Comparison of ENCODE assay signal across 20 mouse cellular contexts in genomic region chr9:22677132-22677829, GRCm38 (mm10).
A peak's percentile ranks its signal among the peaks of the same experiment; 100 is the strongest.
DNase-seq lines count a peak whose midpoint lies in the region; ATAC-seq and TF ChIP-seq lines count a peak whose summit lies in the region.
"Had no signal": no experiment of that assay in that cellular context is flagged by ENCODE, and none has a peak within 500 bp of the region (broad histone marks: within the 10 kb centered on the region; RNA-seq: fewer than 3 reads in every experiment).

No protein-coding gene starts in this region.

- no peaks in the 10 kb centered on the region for H3K79me2 ChIP-seq in MEL (ENCODE audit: control insufficient read depth, insufficient read depth, low read length, poor library complexity)

- peak; percentile 75 for ATAC-seq in intestine, embryonic 15.5 days
- ATAC-seq in intestine, postnatal 0 days, result peak; percentile 77
- ATAC-seq: activated CD4-positive, CD25-positive, alpha-beta regulatory T cell, adult 4 months; Patski had no signal

- H3K27me3 ChIP-seq in MEL (ENCODE audit: control insufficient read depth in 1 of 2, insufficient read depth in 2 of 2, low read length in 2 of 2), result no peaks in the 10 kb centered on the region
- no peaks in the 10 kb centered on the region for H3K27me3 ChIP-seq in intestine, embryonic 15.5 days (replicated peaks)
- no peaks in the 10 kb centered on the region for H3K27me3 ChIP-seq in intestine, postnatal 0 days (replicated peaks; ENCODE audit: control insufficient read depth, insufficient read depth, low read length)
- H3K27me3 ChIP-seq: embryonic facial prominence, embryonic 13.5 days; embryonic facial prominence, embryonic 15.5 days; forebrain, embryonic 12.5 days; Patski had no signal

- H3K9ac ChIP-seq in MEL (ENCODE audit: control insufficient read depth, low read depth, low read length, poor library complexity, severe bottlenecking), result no peak overlapping the region
- no peak overlapping the region for H3K9ac ChIP-seq in intestine, embryonic 15.5 days
- H3K9ac ChIP-seq in intestine, postnatal 0 days (ENCODE audit: low read depth, low read length), result no peak overlapping the region
- H3K9ac ChIP-seq: embryonic facial prominence, embryonic 13.5 days; embryonic facial prominence, embryonic 15.5 days; forebrain, embryonic 12.5 days had no signal

- no peak overlapping the region for H3K4me2 ChIP-seq in intestine, embryonic 15.5 days (replicated peaks)
- H3K4me2 ChIP-seq in intestine, postnatal 0 days (replicated peaks; ENCODE audit: low read depth), result no peak overlapping the region
- H3K4me2 ChIP-seq: embryonic facial prominence, embryonic 13.5 days; embryonic facial prominence, embryonic 15.5 days; forebrain, embryonic 12.5 days had no signal

- peaks cover 17 to 23% of the 10 kb centered on the region in 2 experiments for H3K4me1 ChIP-seq in MEL (ENCODE audit: control insufficient read depth in 1 of 2, insufficient read depth in 2 of 2, low read length in 2 of 2)
- H3K4me1 ChIP-seq in intestine, embryonic 15.5 days (replicated peaks), result 0 out of 2 replicates have a peak, but pooled peaks cover 2% of the 10 kb centered on the region
- no peaks in the 10 kb centered on the region for H3K4me1 ChIP-seq in intestine, postnatal 0 days (replicated peaks; ENCODE audit: control insufficient read depth, insufficient read depth, low read length)
- H3K4me1 ChIP-seq: embryonic facial prominence, embryonic 15.5 days; forebrain, embryonic 12.5 days had no signal

- TF ChIP-seq CTCF in MEL (IDR thresholded peaks at IDR 0.05 in 2 of 3, conservative IDR thresholded peaks at IDR 0.05 in 1 of 3; ENCODE audit: control insufficient read depth in 1 of 3, insufficient read depth in 1 of 3, low read depth in 2 of 3, low read length in 3 of 3, poor library complexity in 1 of 3, severe bottlenecking in 1 of 3), result no peak
- TF ChIP-seq CTCF in intestine, postnatal 0 days (IDR thresholded peaks at IDR 0.05; ENCODE audit: low read depth), result no peak

- H3K9me3 ChIP-seq in MEL (replicated peaks; ENCODE audit: insufficient read depth, low read length), result no peaks in the 10 kb centered on the region
- H3K9me3 ChIP-seq in intestine, embryonic 15.5 days, result no peaks in the 10 kb centered on the region
- no peaks in the 10 kb centered on the region for H3K9me3 ChIP-seq in intestine, postnatal 0 days (ENCODE audit: control insufficient read depth)
- H3K9me3 ChIP-seq: embryonic facial prominence, embryonic 13.5 days; embryonic facial prominence, embryonic 15.5 days; forebrain, embryonic 10.5 days; forebrain, embryonic 12.5 days had no signal

- no peak for DNase-seq in MEL (ENCODE audit: low read depth, low spot score)
- no peak for DNase-seq in cerebellum, postnatal 25 days
- DNase-seq in yolk sac, embryonic 10.5 days (ENCODE audit: low spot score), result no peak
- DNase-seq: adrenal gland, adult 8-10 months; adrenal gland, postnatal 14 days; adrenal gland, postnatal 36 days; cerebellum, adult 11-12 months; cerebellum, adult 2 months; cerebellum, adult 9-10 months; cerebellum, postnatal 36 days; embryo, embryonic 11 days had no signal

- no peak overlapping the region for H3K4me3 ChIP-seq in MEL (ENCODE audit: control insufficient read depth in 1 of 2, insufficient read depth in 1 of 2, low read depth in 2 of 2, low read length in 2 of 2)
- no peak overlapping the region for H3K4me3 ChIP-seq in intestine, embryonic 15.5 days (replicated peaks)
- no peak overlapping the region for H3K4me3 ChIP-seq in intestine, postnatal 0 days (ENCODE audit: low read depth, low read length)
- H3K4me3 ChIP-seq: embryonic facial prominence, embryonic 13.5 days; embryonic facial prominence, embryonic 15.5 days; erythroblast, embryonic 14.5 days; forebrain, embryonic 10.5 days; forebrain, embryonic 12.5 days had no signal

- TF ChIP-seq EP300 in MEL (IDR thresholded peaks at IDR 0.05; ENCODE audit: low read depth in 1 of 2, low read length in 2 of 2), result peak; percentile 41; a peak in 3 of 4 replicates

- H3K27ac ChIP-seq in MEL (ENCODE audit: control insufficient read depth, low read depth, low read length), result no peak overlapping the region
- H3K27ac ChIP-seq in intestine, embryonic 15.5 days, result no peak overlapping the region
- H3K27ac ChIP-seq in intestine, postnatal 0 days (ENCODE audit: low read depth, low read length), result no peak overlapping the region
- H3K27ac ChIP-seq: embryonic facial prominence, embryonic 13.5 days; embryonic facial prominence, embryonic 15.5 days; forebrain, embryonic 10.5 days; forebrain, embryonic 12.5 days had no signal

- no peak for TF ChIP-seq RAD21 in MEL (IDR thresholded peaks at IDR 0.05; ENCODE audit: low read depth, low read length)

- 80% methylated on average over 7 of the region's 7 CpGs for WGBS in intestine, embryonic 15.5 days
- WGBS in intestine, postnatal 0 days, result 66% methylated on average over 7 of the region's 7 CpGs

- no peak for TF ChIP-seq POLR2A in MEL (IDR thresholded peaks at IDR 0.05; ENCODE audit: control insufficient read depth in 1 of 2, insufficient read depth in 1 of 2, low read depth in 1 of 2, low read length in 2 of 2, poor library complexity in 1 of 2)

- H3K36me3 ChIP-seq in MEL (ENCODE audit: control insufficient read depth in 1 of 2, insufficient read depth in 2 of 2, low read length in 2 of 2), result peaks cover 0 to 20% of the 10 kb centered on the region in 2 experiments; a peak in 2 of 4 replicates
- H3K36me3 ChIP-seq in intestine, embryonic 15.5 days, result no peaks in the 10 kb centered on the region
- H3K36me3 ChIP-seq in intestine, postnatal 0 days (ENCODE audit: control insufficient read depth, insufficient read depth), result no peaks in the 10 kb centered on the region
- H3K36me3 ChIP-seq: embryonic facial prominence, embryonic 13.5 days; embryonic facial prominence, embryonic 15.5 days; forebrain, embryonic 10.5 days; forebrain, embryonic 12.5 days had no signal

TF ChIP-seq in MEL, 35 proteins besides CTCF, POLR2A, EP300 and RAD21:
- TF ChIP-seq BHLHE40 (IDR thresholded peaks at IDR 0.05; ENCODE audit: borderline replicate concordance, low read depth, low read length) (0 out of 2 replicates have a peak, but pooled peaks have one; percentile 9), ZKSCAN1 (IDR thresholded peaks at IDR 0.05; ENCODE audit: low read depth, low read length) (no peak), ETS1 (IDR thresholded peaks at IDR 0.05; ENCODE audit: low read depth, low read length) (no peak), GATA1 (IDR thresholded peaks at IDR 0.05; ENCODE audit: low read depth, low read length) (0 out of 2 replicates have a peak, but pooled peaks have one; percentile 15), UBTF (IDR thresholded peaks at IDR 0.05; ENCODE audit: borderline replicate concordance, insufficient read depth, low read depth, low read length) (no peak), JUND (IDR thresholded peaks at IDR 0.05; ENCODE audit: low read depth, low read length) (peak; percentile 97), SMC3 (IDR thresholded peaks at IDR 0.05; ENCODE audit: low read depth, low read length) (no peak), POLR2AphosphoS2 (IDR thresholded peaks at IDR 0.05; ENCODE audit: low read length) (no peak), RCOR1 (IDR thresholded peaks at IDR 0.05; ENCODE audit: low read depth, low read length) (0 out of 2 replicates have a peak, but pooled peaks have one; percentile 13), TAL1 (IDR thresholded peaks at IDR 0.05; ENCODE audit: low read length) (no peak), MAFK (IDR thresholded peaks at IDR 0.05; ENCODE audit: borderline replicate concordance, low read depth, low read length) (no peak), ELF1 (IDR thresholded peaks at IDR 0.05; ENCODE audit: low read depth, low read length) (no peak), KAT2A (conservative IDR thresholded peaks at IDR 0.05; ENCODE audit: low read depth, low read length) (no peak), MAZ (IDR thresholded peaks at IDR 0.05; ENCODE audit: low read depth, low read length) (no peak), MAX (IDR thresholded peaks at IDR 0.05; ENCODE audit: low read length) (no peak), USF2 (IDR thresholded peaks at IDR 0.05; ENCODE audit: borderline replicate concordance in 1 of 2, insufficient read depth in 1 of 2, low read depth in 1 of 2, low read length in 2 of 2) (no peak), USF1 (IDR thresholded peaks at IDR 0.05; ENCODE audit: low read depth, low read length) (no peak), ZMIZ1 (IDR thresholded peaks at IDR 0.05; ENCODE audit: low read depth, low read length) (no peak), TCF12 (IDR thresholded peaks at IDR 0.05; ENCODE audit: low read depth, low read length) (peak; percentile 42; the same call in 1 of the 2 replicates), MYC (IDR thresholded peaks at IDR 0.05; ENCODE audit: low read depth, low read length) (no peak), ZNF384 (IDR thresholded peaks at IDR 0.05; ENCODE audit: low read depth, low read length) (no peak), CHD1 (IDR thresholded peaks at IDR 0.05; ENCODE audit: low read depth, low read length) (no peak), TBP (IDR thresholded peaks at IDR 0.05; ENCODE audit: low read depth, low read length) (no peak), MXI1 (IDR thresholded peaks at IDR 0.05; ENCODE audit: low read depth, low read length) (no peak; the same call in 1 of the 2 replicates), SIN3A (IDR thresholded peaks at IDR 0.05; ENCODE audit: low read length) (no peak), ZC3H11A (IDR thresholded peaks at IDR 0.05; ENCODE audit: low read depth, low read length) (no peak), GABPA (IDR thresholded peaks at IDR 0.05; ENCODE audit: low read depth, low read length) (no peak), NRF1 (IDR thresholded peaks at IDR 0.05; ENCODE audit: insufficient read depth, low read depth, low read length, poor library complexity, severe bottlenecking) (no peak), E2F4 (IDR thresholded peaks at IDR 0.05; ENCODE audit: borderline replicate concordance, low read depth, low read length) (no peak), MYB (IDR thresholded peaks at IDR 0.05; ENCODE audit: low read depth, low read length) (no peak), HCFC1 (IDR thresholded peaks at IDR 0.05; ENCODE audit: low read depth, low read length) (no peak), POLR2AphosphoS5 (IDR thresholded peaks at IDR 0.05; ENCODE audit: borderline replicate concordance, low read depth, low read length) (no peak), CHD2 (IDR thresholded peaks at IDR 0.05; ENCODE audit: low read length) (no peak), NELFE (IDR thresholded peaks at IDR 0.05; ENCODE audit: low read depth, low read length) (no peak), MEF2A (IDR thresholded peaks at IDR 0.05; ENCODE audit: extremely low read depth, insufficient replicate concordance, low read depth, low read length, poor library complexity, severe bottlenecking) (no peak)
TF ChIP-seq in MEL: peak in this region for 5.
